Mouse (Mus musculus) forebrain, embryonic 16.5 days (tissue): ENCODE results near the gene Actn4. TPM values are rescaled to one million over a fixed set of nuclear protein-coding genes. Genes with fewer than 3 reads are reported as not detected.

Source experiments
- ATAC-seq: fragments of 200-750 bp; cut with Nextera tagmentation; 2 replicates; pipeline ENCODE4 v1.8.0; 2017; ENCODE audit warnings: mild to moderate bottlenecking, moderate library complexity
- H3K27ac ChIP-seq: fragments of 300-500 bp; sonication (generic); 2 replicates; pipeline ENCODE4 v1.5.1; 2014; ENCODE audit warnings: low read length, control low read depth
- H3K27me3 ChIP-seq: fragments of 300-500 bp; sonication (generic); replicated peaks from 2 replicates; pipeline ENCODE4 v1.6.1; 2014; ENCODE audit warnings: low read length; ENCODE audit not compliant: control insufficient read depth, insufficient read depth
- H3K36me3 ChIP-seq: fragments of 300-500 bp; sonication (generic); 2 replicates; pipeline ENCODE4 v1.6.1; 2014; ENCODE audit not compliant: control insufficient read depth, insufficient read depth
- H3K4me1 ChIP-seq: fragments of 300-500 bp; sonication (generic); replicated peaks from 2 replicates; pipeline ENCODE4 v1.6.1; 2014; ENCODE audit warnings: low read length; ENCODE audit not compliant: control insufficient read depth, insufficient read depth
- H3K4me2 ChIP-seq: fragments of 300-500 bp; sonication (generic); 2 replicates; pipeline ENCODE4 v1.6.1; 2014; ENCODE audit warnings: mild to moderate bottlenecking, low read length, control low read depth
- H3K4me3 ChIP-seq: fragments of 300-500 bp; sonication (generic); replicated peaks from 2 replicates; pipeline ENCODE4 v1.5.1; 2014; ENCODE audit warnings: mild to moderate bottlenecking, low read length, control low read depth
- H3K9ac ChIP-seq: fragments of 300-500 bp; sonication (generic); replicated peaks from 2 replicates; pipeline ENCODE4 v1.6.1; 2014; ENCODE audit warnings: low read depth, low read length, control low read depth
- H3K9me3 ChIP-seq: fragments of 300-500 bp; sonication (generic); 2 replicates; pipeline ENCODE4 v1.6.1; 2016; ENCODE audit warnings: low read length; ENCODE audit not compliant: control insufficient read depth
- WGBS: fragments of 180-500 bp; shearing (Covaris S2); extraction: QIAGEN DNeasy Blood & Tissue Kit; methylation state at CpG from one replicate; pipeline ENCODE4 v1.1.7; 2014; 5-methylcytosine and 5-hydroxymethylcytosine counted together
- polyA plus RNA-seq: library from polyadenylated mRNA; unstranded; fragments of >200 nt; fragmentation: Nextera tagmentation; extraction: Ambion mirVana; gene quantifications from 2 replicates; pipeline ENCODE4 v1.2.1, GENCODE M21; 2015

Actn4 gene
- polyA plus RNA-seq, 1 experiment from 2014 or later: 150 TPM

DNA sequence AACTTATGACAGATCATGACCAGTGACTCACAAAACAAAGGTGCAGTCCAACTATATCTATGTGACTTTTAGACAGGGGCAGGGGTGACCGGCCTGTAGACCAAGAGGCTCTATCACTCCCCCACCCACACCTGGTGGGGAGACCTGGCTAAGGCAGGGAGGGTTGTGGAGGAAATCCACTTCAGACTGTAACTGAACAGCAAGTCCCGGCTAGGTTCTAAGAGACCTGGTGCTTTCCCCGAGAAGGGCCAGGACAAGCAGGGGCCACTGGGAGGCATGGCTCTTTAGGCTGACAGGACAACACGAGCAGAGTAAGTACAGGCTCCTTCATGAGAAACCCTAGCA lies 30.5 kb downstream of the Actn4 start:
- H3K27me3 ChIP-seq: no peaks in the 10 kb centered on the region
- WGBS: 87% methylated on average over 4 of the region's 4 CpGs

GRCm38 (mm10) chr7:28931032-28931694 lies 31.0 kb downstream of the Actn4 start:
- no peak for ATAC-seq
- no peaks in the 10 kb centered on the region for H3K36me3 ChIP-seq
- no peaks in the 10 kb centered on the region for H3K9me3 ChIP-seq
- no peaks in the 10 kb centered on the region; the same call in 1 of the 2 replicates for H3K4me1 ChIP-seq
- no peak overlapping the region for H3K4me2 ChIP-seq
- H3K27ac ChIP-seq: no peak overlapping the region
- H3K4me3 ChIP-seq: no peak overlapping the region
- H3K9ac ChIP-seq: no peak overlapping the region
- no peaks in the 10 kb centered on the region for H3K27me3 ChIP-seq
- WGBS: 92% methylated on average over 7 of the region's 7 CpGs

More for the DNA sequence above, 30.5 kb downstream of the Actn4 start:
- Histone ChIP-seq H3K4me3 (no peak overlapping the region), H3K27ac (no peak overlapping the region), H3K4me1 (no peaks in the 10 kb centered on the region; the same call in 1 of the 2 replicates), H3K4me2 (no peak overlapping the region), H3K36me3 (no peaks in the 10 kb centered on the region), H3K9ac (no peak overlapping the region), H3K9me3 (no peaks in the 10 kb centered on the region)
- ATAC-seq: no peak

DNA sequence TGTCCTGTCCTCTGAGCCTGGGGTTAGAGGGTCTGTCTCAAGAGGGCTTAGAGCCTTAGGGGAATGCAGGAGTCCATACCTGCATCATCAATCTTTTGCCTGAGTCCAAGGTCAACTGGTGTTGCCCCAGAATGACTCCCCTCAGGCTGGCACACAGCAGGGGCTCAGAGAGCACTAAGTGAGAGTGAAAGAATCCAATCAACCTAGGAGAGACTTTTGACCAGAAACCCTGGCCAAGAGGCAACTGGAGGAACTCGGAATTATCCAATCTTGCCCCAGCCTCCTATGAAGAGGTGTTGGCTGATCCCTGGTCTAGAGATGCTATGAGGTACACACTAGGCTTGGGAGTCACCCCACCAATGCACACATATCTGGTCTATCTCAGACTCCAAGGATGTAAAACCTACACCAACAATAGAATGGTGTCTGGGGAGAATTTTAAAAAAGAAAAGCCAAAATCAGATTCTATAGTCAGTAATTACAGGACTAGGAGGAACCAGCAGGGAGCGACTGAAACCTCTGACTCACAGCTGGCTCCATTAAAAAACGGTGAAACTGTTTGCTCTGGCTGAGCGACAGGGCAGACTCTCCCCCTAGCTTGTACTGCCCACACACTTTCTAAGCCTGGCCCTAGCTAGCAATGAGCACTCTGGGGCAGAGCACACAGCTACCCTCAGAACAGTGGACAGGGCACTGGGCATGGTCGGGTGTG lies 31.7 kb downstream of the Actn4 start:
- no peaks in the 10 kb centered on the region for H3K36me3 ChIP-seq
- H3K9ac ChIP-seq: no peak overlapping the region
- H3K4me3 ChIP-seq: no peak overlapping the region
- no peak overlapping the region for H3K27ac ChIP-seq
- H3K4me1 ChIP-seq: no peaks in the 10 kb centered on the region
- H3K4me2 ChIP-seq: no peak overlapping the region
- no peaks in the 10 kb centered on the region for H3K9me3 ChIP-seq
- no peaks in the 10 kb centered on the region for H3K27me3 ChIP-seq
- ATAC-seq: no peak
- WGBS: 50% methylated on average over 5 of the region's 5 CpGs

DNA sequence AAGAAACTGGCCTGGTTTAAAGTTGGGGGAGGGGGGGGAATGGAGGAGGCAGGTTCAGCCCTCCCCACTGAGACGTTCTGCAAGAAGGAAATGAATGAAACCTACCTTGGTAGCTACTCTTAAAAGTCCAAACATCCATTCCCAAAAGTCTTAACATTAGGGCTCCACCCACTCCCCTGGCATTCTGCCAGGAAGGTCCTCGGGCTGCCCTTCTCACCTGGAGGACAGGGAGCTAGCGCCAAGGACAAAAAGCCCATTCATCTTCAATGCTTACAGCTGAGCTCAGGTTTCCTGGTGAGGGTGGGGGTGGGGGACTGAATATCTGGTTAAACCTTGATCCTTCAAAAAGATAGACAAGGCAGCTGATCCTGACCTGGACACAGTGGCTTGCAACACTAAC lies 32.8 kb downstream of the Actn4 start:
- WGBS: 38% methylated on average over 3 of the region's 3 CpGs
- no peaks in the 10 kb centered on the region for H3K27me3 ChIP-seq
- H3K27ac ChIP-seq: no peak overlapping the region
- H3K4me2 ChIP-seq: no peak overlapping the region
- H3K4me1 ChIP-seq: peaks cover 7% of the 10 kb centered on the region; the same call in 1 of the 2 replicates
- no peak for ATAC-seq
- no peaks in the 10 kb centered on the region for H3K36me3 ChIP-seq
- H3K9ac ChIP-seq: no peak overlapping the region
- no peak overlapping the region for H3K4me3 ChIP-seq
- no peaks in the 10 kb centered on the region for H3K9me3 ChIP-seq

- no peak overlapping the region for H3K27ac ChIP-seq
- H3K4me1 ChIP-seq: peaks cover 31% of the 10 kb centered on the region
- WGBS: 42% methylated on average over 2 of the region's 2 CpGs
- ATAC-seq: no peak
- no peaks in the 10 kb centered on the region for H3K9me3 ChIP-seq
- H3K36me3 ChIP-seq: no peaks in the 10 kb centered on the region
- H3K4me3 ChIP-seq: no peak overlapping the region
- no peak overlapping the region for H3K9ac ChIP-seq
- no peak overlapping the region for H3K4me2 ChIP-seq
- H3K27me3 ChIP-seq: no peaks in the 10 kb centered on the region
Measured at GRCm38 (mm10) chr7:28926172-28926571, 36.0 kb downstream of the Actn4 start.

- H3K27me3 ChIP-seq: no peaks in the 10 kb centered on the region
- no peak overlapping the region for H3K4me3 ChIP-seq
- no peak for ATAC-seq
- WGBS: 48% methylated on average over 9 of the region's 9 CpGs
- peaks cover 34% of the 10 kb centered on the region for H3K4me1 ChIP-seq
- H3K27ac ChIP-seq: no peak overlapping the region
- H3K36me3 ChIP-seq: no peaks in the 10 kb centered on the region
- H3K9ac ChIP-seq: no peak overlapping the region
- H3K4me2 ChIP-seq: no peak overlapping the region
- H3K9me3 ChIP-seq: no peaks in the 10 kb centered on the region
Measured at GRCm38 (mm10) chr7:28925317-28925716, 36.8 kb downstream of the Actn4 start.

- no peak for ATAC-seq
- Histone ChIP-seq H3K27ac (no peak overlapping the region), H3K36me3 (no peaks in the 10 kb centered on the region), H3K4me2 (no peak overlapping the region), H3K27me3 (no peaks in the 10 kb centered on the region), H3K4me1 (peaks cover 39% of the 10 kb centered on the region), H3K4me3 (no peak overlapping the region), H3K9me3 (no peaks in the 10 kb centered on the region), H3K9ac (no peak overlapping the region)
- WGBS: 81% methylated on average over 3 of the region's 3 CpGs
Measured at GRCm38 (mm10) chr7:28924802-28925201, 37.3 kb downstream of the Actn4 start.

DNA sequence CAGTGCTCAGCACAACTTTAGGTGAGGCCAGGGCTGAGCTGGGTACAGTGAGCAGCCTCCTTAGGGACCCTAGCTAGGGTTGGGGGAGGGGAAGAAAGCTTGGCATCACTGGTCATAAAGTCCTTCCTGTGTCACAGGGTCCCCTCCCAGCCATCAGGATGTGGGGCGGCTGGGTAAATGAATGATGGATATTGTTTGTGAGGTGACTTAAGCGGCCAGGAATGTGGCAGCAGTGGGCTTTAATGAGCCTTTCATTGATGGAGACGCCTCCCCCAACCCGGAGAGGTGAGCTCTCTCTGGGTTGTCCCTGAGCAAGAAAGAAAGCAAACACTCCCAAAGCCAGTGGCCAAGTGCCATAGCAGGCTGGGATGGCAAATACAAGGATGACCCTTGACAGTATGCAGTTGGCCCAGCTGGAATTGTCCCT lies 38.3 kb downstream of the Actn4 start:
- H3K4me1 ChIP-seq: peaks cover 48% of the 10 kb centered on the region
- no peak for ATAC-seq
- no peak overlapping the region for H3K4me3 ChIP-seq
- H3K4me2 ChIP-seq: no peak overlapping the region
- 0% methylated on average over 4 of the region's 4 CpGs for WGBS
- no peaks in the 10 kb centered on the region for H3K27me3 ChIP-seq
- H3K9ac ChIP-seq: 0 out of 2 replicates have a peak overlapping the region, but pooled peaks have one; percentile 12
- no peaks in the 10 kb centered on the region for H3K9me3 ChIP-seq
- H3K27ac ChIP-seq: no peak overlapping the region
- no peaks in the 10 kb centered on the region for H3K36me3 ChIP-seq

GRCm38 (mm10) chr7:28922606-28923005 lies 39.5 kb downstream of the Actn4 start:
- 59% methylated on average over 4 of the region's 4 CpGs for WGBS
- Histone ChIP-seq H3K9ac (no peak overlapping the region), H3K27ac (no peak overlapping the region), H3K4me1 (peaks cover 60% of the 10 kb centered on the region), H3K9me3 (no peaks in the 10 kb centered on the region), H3K4me3 (no peak overlapping the region), H3K36me3 (no peaks in the 10 kb centered on the region), H3K27me3 (no peaks in the 10 kb centered on the region), H3K4me2 (no peak overlapping the region)
- ATAC-seq: no peak
